Mouse (Mus musculus) bone marrow, adult 2 months (tissue): ENCODE data around the gene Anks1b.

Experiments used
- CTCF ChIP-seq: fragments of 200-500 bp; IDR thresholded peaks from 2 replicates; pipeline ENCODE4 v1.5.1; 2011; ENCODE audit warnings: low read length, control low read depth; ENCODE audit not compliant: control insufficient read depth, insufficient read depth
- POLR2A ChIP-seq: fragments of 200-500 bp; IDR thresholded peaks from 2 replicates; pipeline ENCODE4 v1.6.1; 2011; ENCODE audit warnings: low read depth, mild to moderate bottlenecking, control low read depth, low read length, borderline replicate concordance; ENCODE audit not compliant: control insufficient read depth

GRCm38 (mm10) chr10:90826939-90827338, 953.6 kb downstream of the Anks1b start:
- TF ChIP-seq POLR2A (no peak), CTCF (no peak)
